Mouse (Mus musculus): Measurements from ENCODE around the gene Ufm1. TPM values are rescaled to one million over a fixed set of nuclear protein-coding genes. Genes with fewer than 3 reads are reported as not detected.

Ufm1 gene
- polyA plus RNA-seq (2012; rRNA removed) = 13.9 and 26.4 TPM in 2 replicates

GRCm38 (mm10) chr3:53863383-53864220, at the start of gene Ufm1:
Gene Ufm1, minus strand, starts transcription at chr3:53863830.
- peaks cover 5% of the 10 kb centered on the region for H3K4me1 ChIP-seq (ENCODE audit: control insufficient read depth, insufficient read depth, low read length)
- H3K27me3 ChIP-seq (replicated peaks; ENCODE audit: control insufficient read depth, insufficient read depth, low read length) = no peaks in the 10 kb centered on the region
- DNase-seq = peak; percentile 97
- TF ChIP-seq POLR2A (IDR thresholded peaks at IDR 0.05; ENCODE audit: low read depth, low read length) = no peak
- no peak for TF ChIP-seq CTCF (conservative IDR thresholded peaks at IDR 0.05; ENCODE audit: insufficient read depth, insufficient read length, low read depth, low read length)
- peaks cover 2% of the 10 kb centered on the region for H3K36me3 ChIP-seq (ENCODE audit: control insufficient read depth, insufficient read depth, low read length)
- peak within 1 kb of the TSS; percentile 87 for H3K27ac ChIP-seq (ENCODE audit: insufficient read depth, low read depth, low read length)
- H3K4me3 ChIP-seq (ENCODE audit: insufficient read depth, low read depth, low read length) = peak within 1 kb of the TSS; percentile 75
- under 1% methylated on average over 58 of the region's 58 CpGs for WGBS

DNA sequence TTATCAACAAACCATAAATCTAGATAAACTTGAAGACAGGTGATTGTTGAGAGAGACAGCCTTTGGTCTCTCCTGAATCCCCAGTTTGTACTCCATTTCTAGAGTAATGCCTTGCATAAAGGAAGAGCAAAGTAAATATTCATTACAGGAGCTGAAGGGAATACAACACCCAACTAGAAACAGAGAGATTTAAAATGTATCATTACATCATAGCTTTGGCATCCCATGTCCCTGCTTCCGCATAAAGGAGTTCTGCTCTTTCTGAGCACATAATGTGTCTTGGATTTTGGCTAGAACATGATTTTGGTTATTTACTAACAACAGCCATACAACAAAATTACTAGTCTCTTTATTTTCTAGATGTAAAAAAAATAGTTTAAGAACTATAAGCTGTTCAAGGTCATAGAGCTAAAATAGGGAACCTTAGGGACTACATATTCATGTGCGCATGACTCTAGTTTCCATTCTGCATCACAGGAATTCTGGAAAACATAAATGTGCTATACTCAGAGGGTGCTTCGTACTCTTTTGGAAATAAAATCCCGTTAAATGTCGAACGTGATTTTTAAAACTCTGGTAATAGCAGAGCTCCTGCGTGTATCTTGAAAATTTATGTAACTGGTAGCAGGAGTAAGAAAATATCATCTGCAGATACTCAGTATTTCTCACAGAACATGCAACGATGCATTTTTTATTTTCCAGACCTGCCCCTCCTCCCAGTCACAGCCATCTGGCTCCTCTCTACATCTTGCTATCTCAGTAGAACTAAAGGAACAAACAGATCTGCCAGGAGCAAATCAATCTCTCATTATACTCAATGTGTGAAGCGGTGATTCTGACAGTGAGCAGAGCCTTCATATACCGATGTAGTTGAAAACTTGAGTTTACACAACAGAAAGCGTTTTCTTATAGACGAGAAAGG, 27.2 kb upstream of the Ufm1 start:
- H3K27me3 ChIP-seq (replicated peaks; ENCODE audit: control insufficient read depth, insufficient read depth, low read length) = no peaks in the 10 kb centered on the region
- no peak for DNase-seq
- no peak overlapping the region for H3K27ac ChIP-seq (ENCODE audit: insufficient read depth, low read depth, low read length)
- H3K36me3 ChIP-seq (ENCODE audit: control insufficient read depth, insufficient read depth, low read length) = no peaks in the 10 kb centered on the region
- no peaks in the 10 kb centered on the region for H3K4me1 ChIP-seq (ENCODE audit: control insufficient read depth, insufficient read depth, low read length)
- TF ChIP-seq POLR2A (IDR thresholded peaks at IDR 0.05; ENCODE audit: low read depth, low read length) (no peak), CTCF (conservative IDR thresholded peaks at IDR 0.05; ENCODE audit: insufficient read depth, insufficient read length, low read depth, low read length) (no peak)
- H3K4me3 ChIP-seq (ENCODE audit: insufficient read depth, low read depth, low read length) = no peak overlapping the region
- 82% methylated on average over 12 of the region's 12 CpGs for WGBS

DNA sequence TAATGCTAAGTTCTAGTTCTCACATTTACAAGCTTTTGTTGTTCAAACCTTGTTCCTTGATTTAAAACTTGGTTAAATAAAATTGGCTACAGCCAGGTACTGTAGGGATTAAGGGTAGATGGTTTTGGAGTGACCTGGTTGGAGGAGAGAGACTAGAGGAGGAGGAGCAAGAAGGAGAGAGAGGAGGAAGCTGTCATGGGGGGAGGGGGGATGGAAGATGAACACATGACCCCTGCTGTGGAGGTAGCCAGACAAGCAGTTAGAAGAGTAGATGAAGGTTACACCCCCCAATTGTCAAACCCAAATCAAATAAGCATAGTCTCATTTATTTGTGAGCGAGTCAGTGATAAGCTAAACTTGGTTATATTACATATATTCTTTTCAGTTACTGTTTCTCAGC, 8.0 kb upstream of the Ufm1 start:
- TF ChIP-seq CTCF (conservative IDR thresholded peaks at IDR 0.05; ENCODE audit: insufficient read depth, insufficient read length, low read depth, low read length) (no peak), POLR2A (IDR thresholded peaks at IDR 0.05; ENCODE audit: low read depth, low read length) (no peak)
- no peaks in the 10 kb centered on the region for H3K36me3 ChIP-seq (ENCODE audit: control insufficient read depth, insufficient read depth, low read length)
- DNase-seq = no peak
- H3K27ac ChIP-seq (ENCODE audit: insufficient read depth, low read depth, low read length) = no peak overlapping the region
- no peak overlapping the region for H3K4me3 ChIP-seq (ENCODE audit: insufficient read depth, low read depth, low read length)
- H3K4me1 ChIP-seq (ENCODE audit: control insufficient read depth, insufficient read depth, low read length) = peaks cover 2% of the 10 kb centered on the region; the same call in 1 of the 2 replicates
- H3K27me3 ChIP-seq (replicated peaks; ENCODE audit: control insufficient read depth, insufficient read depth, low read length) = no peaks in the 10 kb centered on the region
- WGBS = 88% methylated on average over 1 of the region's 1 CpGs

DNA sequence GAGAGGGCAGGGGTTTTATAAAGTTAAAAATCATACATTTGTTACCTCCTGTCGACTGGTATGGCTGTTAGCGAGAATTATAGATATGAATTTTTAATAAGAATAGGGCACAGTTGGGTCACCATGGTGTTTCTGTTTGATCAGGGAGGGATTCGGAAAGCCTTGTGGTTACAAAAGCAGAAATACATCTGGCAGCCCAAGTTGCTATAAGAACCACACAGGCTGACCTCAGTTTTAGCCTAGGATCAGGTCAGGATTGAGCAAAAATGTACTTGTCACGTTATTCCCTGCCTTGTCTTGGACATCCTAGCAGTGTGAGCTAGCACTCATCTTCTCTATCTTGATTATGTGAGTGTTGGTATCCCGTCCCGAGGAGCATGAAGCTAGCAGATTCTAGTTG, 6.9 kb upstream of the Ufm1 start:
- no peak for TF ChIP-seq POLR2A (IDR thresholded peaks at IDR 0.05; ENCODE audit: low read depth, low read length)
- no peak for TF ChIP-seq CTCF (conservative IDR thresholded peaks at IDR 0.05; ENCODE audit: insufficient read depth, insufficient read length, low read depth, low read length)
- 82% methylated on average over 6 of the region's 6 CpGs for WGBS
- H3K4me1 ChIP-seq (ENCODE audit: control insufficient read depth, insufficient read depth, low read length) = peaks cover 2% of the 10 kb centered on the region; the same call in 1 of the 2 replicates
- H3K27me3 ChIP-seq (replicated peaks; ENCODE audit: control insufficient read depth, insufficient read depth, low read length) = no peaks in the 10 kb centered on the region
- no peak overlapping the region for H3K27ac ChIP-seq (ENCODE audit: insufficient read depth, low read depth, low read length)
- no peaks in the 10 kb centered on the region for H3K36me3 ChIP-seq (ENCODE audit: control insufficient read depth, insufficient read depth, low read length)
- H3K4me3 ChIP-seq (ENCODE audit: insufficient read depth, low read depth, low read length) = no peak overlapping the region
- DNase-seq = no peak

GRCm38 (mm10) chr3:53869263-53869662, 5.6 kb upstream of the Ufm1 start:
- H3K27me3 ChIP-seq (replicated peaks; ENCODE audit: control insufficient read depth, insufficient read depth, low read length) = no peaks in the 10 kb centered on the region
- TF ChIP-seq CTCF (conservative IDR thresholded peaks at IDR 0.05; ENCODE audit: insufficient read depth, insufficient read length, low read depth, low read length) (no peak), POLR2A (IDR thresholded peaks at IDR 0.05; ENCODE audit: low read depth, low read length) (no peak)
- peak; percentile 15 for DNase-seq
- H3K27ac ChIP-seq (ENCODE audit: insufficient read depth, low read depth, low read length) = peak overlapping the region; percentile 90
- H3K4me1 ChIP-seq (ENCODE audit: control insufficient read depth, insufficient read depth, low read length) = peaks cover 2% of the 10 kb centered on the region; the same call in 1 of the 2 replicates
- WGBS = 16% methylated on average over 1 of the region's 1 CpGs
- no peak overlapping the region for H3K4me3 ChIP-seq (ENCODE audit: insufficient read depth, low read depth, low read length)
- H3K36me3 ChIP-seq (ENCODE audit: control insufficient read depth, insufficient read depth, low read length) = no peaks in the 10 kb centered on the region

- no peak overlapping the region for H3K4me3 ChIP-seq (ENCODE audit: insufficient read depth, low read depth, low read length)
- H3K36me3 ChIP-seq (ENCODE audit: control insufficient read depth, insufficient read depth, low read length) = no peaks in the 10 kb centered on the region
- no peak for DNase-seq
- peaks cover 2% of the 10 kb centered on the region; the same call in 1 of the 2 replicates for H3K4me1 ChIP-seq (ENCODE audit: control insufficient read depth, insufficient read depth, low read length)
- TF ChIP-seq POLR2A (IDR thresholded peaks at IDR 0.05; ENCODE audit: low read depth, low read length) (no peak), CTCF (conservative IDR thresholded peaks at IDR 0.05; ENCODE audit: insufficient read depth, insufficient read length, low read depth, low read length) (no peak)
- WGBS = 73% methylated on average over 4 of the region's 4 CpGs
- H3K27ac ChIP-seq (ENCODE audit: insufficient read depth, low read depth, low read length) = no peak overlapping the region
- no peaks in the 10 kb centered on the region for H3K27me3 ChIP-seq (replicated peaks; ENCODE audit: control insufficient read depth, insufficient read depth, low read length)
These were observed 4.6 kb upstream of the Ufm1 start for GRCm38 (mm10) chr3:53868212-53868611.
